Mouse (Mus musculus): ENCODE measurements around the gene Supt20.
"Not testable (repeated sequence)": the region's sequence is repeated elsewhere in the genome, so short reads cannot be mapped to it uniquely, and the experiment has no call there.

GRCm38 (mm10) chr3:54704106-54704505, 11.5 kb downstream of the Supt20 start:
- TF ChIP-seq POLR2A, CTCF (IDR thresholded peaks at IDR 0.05; ENCODE audit: extremely low read depth, insufficient read depth, low read length): not testable (repeated sequence)
